Mouse (Mus musculus) left cerebral cortex, adult 11 months (tissue): ENCODE measurements around the gene Sema3g.

ENCODE experiments used
- DNase-seq: peaks from one replicate; pipeline ENCODE4 v3.0.0; 2022; ENCODE audit warnings: low spot score

The Sema3g gene

GRCm38 (mm10) chr14:31217666-31218065 is at the start of gene Sema3g:
Gene Sema3g, plus strand, starts transcription at chr14:31217860.
- DNase-seq: no peak

DNA sequence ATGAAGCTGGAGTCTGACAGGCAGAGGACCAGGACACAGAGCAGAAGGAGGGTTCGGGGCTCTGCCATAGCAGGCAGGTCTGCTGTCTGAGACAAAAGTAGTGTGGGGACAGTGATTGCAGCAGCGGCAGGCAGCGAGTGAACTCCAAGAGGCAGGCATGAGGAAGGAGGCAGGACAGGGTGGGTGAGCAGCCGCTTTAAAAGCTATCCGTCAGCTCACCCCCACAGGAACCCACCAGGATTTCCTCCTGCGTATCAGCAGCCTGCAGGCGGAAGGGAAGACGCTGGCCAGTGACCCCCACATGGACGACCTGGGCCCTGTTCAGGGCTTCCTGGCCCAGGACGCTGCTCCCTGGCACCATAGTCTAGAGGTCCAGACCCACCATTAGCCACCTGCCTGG is 49.2 kb upstream of the Sema3g start, which contains the start of gene Stab1:
Gene Stab1, minus strand, starts transcription at position 217 of the 400 bp plus-strand sequence.
- no peak for DNase-seq

DNA sequence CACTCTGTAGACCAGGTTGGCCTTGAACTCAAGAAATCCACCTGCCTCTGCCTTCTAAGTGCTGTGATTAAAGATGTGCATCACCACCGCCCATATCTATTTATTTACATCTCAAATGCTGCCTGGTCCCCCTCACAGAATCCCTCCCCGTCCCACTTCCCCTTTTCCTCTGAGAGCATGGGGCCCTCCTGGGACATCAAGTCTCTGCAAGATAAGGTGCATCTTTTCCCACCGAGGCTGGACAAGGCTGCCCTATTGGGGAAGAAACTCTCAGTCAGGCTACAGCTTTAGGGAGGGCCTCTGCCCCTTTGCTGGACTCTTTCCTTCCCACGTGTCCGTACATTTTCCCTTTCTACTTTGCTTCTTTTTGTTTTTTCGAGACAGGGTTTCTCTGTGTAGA is 48.2 kb upstream of the Sema3g start:
- no peak for DNase-seq

DNA sequence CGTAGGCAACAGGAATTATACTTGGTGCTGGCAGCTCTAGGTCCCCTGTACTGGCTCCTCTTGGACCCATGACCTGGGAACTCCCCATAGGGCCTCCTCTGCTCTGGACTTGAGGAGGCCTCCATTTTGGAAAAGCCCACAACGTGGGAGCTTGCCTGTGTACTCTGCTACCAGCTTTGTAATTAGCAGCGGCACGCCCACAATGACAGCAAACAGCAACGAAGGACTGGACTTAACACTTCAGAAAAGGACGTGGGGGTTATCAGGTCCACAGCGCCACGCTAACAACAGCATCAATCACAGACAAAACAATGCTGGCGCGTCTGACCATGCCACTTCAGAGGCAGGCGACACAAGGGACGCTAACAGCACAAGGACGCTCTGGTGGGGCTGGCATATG is 46.7 kb upstream of the Sema3g start:
- no peak for DNase-seq

GRCm38 (mm10) chr14:31171386-31171785 is 46.3 kb upstream of the Sema3g start:
- DNase-seq: no peak

- DNase-seq: no peak
These were observed 45.8 kb upstream of the Sema3g start for GRCm38 (mm10) chr14:31171821-31172220.

GRCm38 (mm10) chr14:31172781-31173455 is 44.7 kb upstream of the Sema3g start:
- DNase-seq: no peak

DNA sequence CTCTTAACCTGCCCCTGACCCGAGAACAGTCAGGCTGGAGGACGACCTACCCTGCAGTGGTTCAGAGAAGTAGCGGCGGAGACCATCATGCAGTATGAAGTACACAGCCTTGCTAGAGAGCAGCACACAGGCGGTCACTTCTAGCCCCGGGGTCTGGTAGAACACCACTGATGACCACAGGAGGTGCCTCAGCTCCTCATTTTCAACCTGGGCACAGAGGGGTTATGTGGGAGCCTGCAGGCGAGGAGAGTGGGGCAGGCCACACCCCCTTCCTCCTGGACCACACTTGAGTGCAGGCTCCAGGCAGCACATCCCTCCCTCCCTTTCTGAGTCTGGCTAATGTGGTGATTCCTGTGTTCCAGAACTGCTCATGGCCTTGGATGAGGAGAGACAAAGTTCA is 44.1 kb upstream of the Sema3g start:
- no peak for DNase-seq

- no peak for DNase-seq
These were observed 40.4 kb upstream of the Sema3g start for GRCm38 (mm10) chr14:31177287-31177686.

GRCm38 (mm10) chr14:31177715-31178114 is 39.9 kb upstream of the Sema3g start:
- DNase-seq: no peak

DNA sequence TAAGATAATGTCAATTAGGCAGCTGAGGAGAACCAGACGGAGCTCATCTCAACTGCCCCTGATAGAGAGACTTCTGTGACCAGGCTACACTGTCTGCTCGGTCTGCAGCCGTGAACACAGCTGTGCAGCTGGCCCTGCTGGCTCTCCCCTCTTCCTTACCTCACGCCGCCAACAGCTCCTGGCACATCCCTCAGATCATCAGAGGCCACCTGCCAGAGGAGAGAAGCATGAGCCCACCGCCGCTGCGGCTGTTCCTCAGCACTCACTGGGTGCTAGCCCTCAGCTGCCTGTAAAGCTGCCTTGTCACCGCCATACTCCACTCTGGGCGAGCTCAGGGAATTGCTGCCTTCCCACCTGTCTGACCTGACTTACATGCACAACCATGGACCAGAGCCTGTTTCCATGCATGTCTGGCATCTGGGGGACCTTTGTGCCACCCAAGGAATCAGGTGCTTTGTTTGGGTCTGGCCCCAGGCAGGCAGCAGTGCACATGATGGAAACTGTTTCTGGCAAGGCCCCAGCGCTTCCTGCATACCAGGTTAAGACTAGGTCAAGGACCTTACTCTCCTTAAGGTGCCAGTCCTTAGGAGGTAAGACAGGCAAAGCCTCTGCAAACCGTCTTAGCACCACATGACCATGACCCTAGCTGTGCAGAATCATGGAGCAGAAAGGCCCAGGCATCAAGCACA is 37.8 kb upstream of the Sema3g start:
- DNase-seq: no peak

DNA sequence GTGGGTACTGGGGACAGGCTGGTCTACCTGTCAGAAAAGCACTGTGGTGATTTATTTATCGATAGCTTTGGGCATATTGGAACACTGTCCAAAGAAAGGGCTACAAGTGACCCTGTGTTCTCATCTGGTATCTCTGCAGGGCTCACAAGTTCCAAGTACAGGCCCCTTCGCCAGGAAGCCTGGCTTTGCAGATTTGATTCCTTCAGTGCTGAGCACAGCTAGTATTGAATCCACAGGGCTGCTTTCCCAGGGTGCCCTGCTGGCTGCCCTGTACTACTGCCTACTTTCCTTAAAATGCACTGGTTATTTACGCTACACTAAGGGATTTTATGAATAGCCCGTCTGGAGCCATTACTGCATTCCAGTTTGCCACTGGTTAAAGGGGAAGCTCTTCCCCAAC is 36.1 kb upstream of the Sema3g start:
- no peak for DNase-seq

- DNase-seq: no peak
These were observed 34.8 kb upstream of the Sema3g start for GRCm38 (mm10) chr14:31182786-31183290.

- no peak for DNase-seq
These were observed 34.1 kb upstream of the Sema3g start for GRCm38 (mm10) chr14:31183541-31183940.

- DNase-seq: no peak
These were observed 33.5 kb upstream of the Sema3g start for GRCm38 (mm10) chr14:31184195-31184594.

- DNase-seq: no peak
These were observed 31.0 kb upstream of the Sema3g start for GRCm38 (mm10) chr14:31186656-31187055.

GRCm38 (mm10) chr14:31188771-31189181 is 28.9 kb upstream of the Sema3g start:
- no peak for DNase-seq

- DNase-seq: no peak
These were observed 28.3 kb upstream of the Sema3g start for GRCm38 (mm10) chr14:31189348-31189747.

DNA sequence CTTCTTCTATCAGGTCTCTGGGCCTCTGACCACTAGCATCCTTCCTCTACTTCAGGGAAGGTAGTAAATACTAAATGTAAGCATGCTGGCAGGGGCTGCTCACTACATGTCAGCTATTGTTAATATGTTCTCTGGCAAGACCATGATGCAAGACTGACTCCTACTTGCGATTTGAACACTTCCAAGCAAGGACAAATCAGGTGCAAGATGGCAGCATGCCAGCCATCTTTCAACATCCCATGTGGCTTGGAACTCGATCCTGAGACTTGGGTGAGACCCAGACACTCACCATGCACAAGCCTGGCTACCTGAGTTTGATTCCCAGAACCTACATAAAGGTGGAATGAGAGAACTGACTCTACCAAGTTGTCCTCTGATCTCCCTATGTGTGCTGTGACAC is 25.7 kb upstream of the Sema3g start:
- DNase-seq: no peak

GRCm38 (mm10) chr14:31193791-31194190 is 23.9 kb upstream of the Sema3g start:
- DNase-seq: no peak

- DNase-seq: no peak
These were observed 23.2 kb upstream of the Sema3g start for GRCm38 (mm10) chr14:31194441-31194840.

GRCm38 (mm10) chr14:31194891-31195513 is 22.7 kb upstream of the Sema3g start:
- no peak for DNase-seq

DNA sequence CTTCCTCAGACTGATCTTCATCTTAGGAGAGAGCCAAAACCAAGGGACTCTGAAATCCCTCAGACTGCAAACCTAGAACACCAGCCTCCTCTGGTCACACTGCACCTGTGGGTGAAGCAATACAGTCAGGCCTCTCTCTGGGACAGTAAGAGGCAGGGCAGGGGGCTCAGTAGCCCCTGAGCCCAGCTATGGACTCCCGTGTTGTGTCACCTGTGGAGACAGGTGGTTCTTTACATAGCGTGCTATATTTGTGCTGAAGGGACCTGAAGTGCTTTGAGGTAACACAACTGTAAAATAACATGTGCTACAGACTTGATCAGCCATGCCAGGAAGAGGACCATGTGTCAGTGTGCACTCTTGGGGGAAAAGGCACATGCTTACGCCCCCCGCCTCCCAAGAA is 22.1 kb upstream of the Sema3g start:
- DNase-seq: no peak
